Mouse (Mus musculus) gastrocnemius, adult 2 months (tissue): Measurements from ENCODE around the gene Olfr914. TPM values are rescaled to one million over a fixed set of nuclear protein-coding genes. Genes with fewer than 3 reads are reported as not detected.

Experiments
- DNase-seq: peaks from one replicate; pipeline ENCODE4 v3.0.0; 2022
- H3K27ac ChIP-seq: fragments of 200-600 bp; 2 replicates; pipeline ENCODE4 v1.8.1; 2022; ENCODE audit warnings: mild to moderate bottlenecking
- H3K4me3 ChIP-seq: fragments of 200-600 bp; 2 replicates; pipeline ENCODE4 v1.8.1; 2022; ENCODE audit warnings: mild to moderate bottlenecking, moderate library complexity
- CTCF ChIP-seq: fragments of 200-600 bp; IDR thresholded peaks from 2 replicates; pipeline ENCODE4 v1.8.1; 2022; ENCODE audit warnings: antibody characterized with exemption, mild to moderate bottlenecking, moderate library complexity
- intact Hi-C: fragments of 180-260 bp; cut with DNase I; formaldehyde crosslinking; loops from one replicate; pipeline ENCODE4 v1.15.1; 2025
- long read RNA-seq, 2 experiments: library from polyadenylated mRNA; stranded (forward); transcript quantifications; one replicate each; pipeline ENCODE4 v2.0.0; 2021
- total RNA-seq, 2 experiments: library from RNA; stranded (reverse); gene quantifications; 2 replicates each; pipeline ENCODE4 v1.2.3; 2021

Olfr914 gene
- not detected for total RNA-seq
- long read RNA-seq, experiment 1 = 0 reads
- long read RNA-seq, experiment 2 = 0 reads

DNA sequence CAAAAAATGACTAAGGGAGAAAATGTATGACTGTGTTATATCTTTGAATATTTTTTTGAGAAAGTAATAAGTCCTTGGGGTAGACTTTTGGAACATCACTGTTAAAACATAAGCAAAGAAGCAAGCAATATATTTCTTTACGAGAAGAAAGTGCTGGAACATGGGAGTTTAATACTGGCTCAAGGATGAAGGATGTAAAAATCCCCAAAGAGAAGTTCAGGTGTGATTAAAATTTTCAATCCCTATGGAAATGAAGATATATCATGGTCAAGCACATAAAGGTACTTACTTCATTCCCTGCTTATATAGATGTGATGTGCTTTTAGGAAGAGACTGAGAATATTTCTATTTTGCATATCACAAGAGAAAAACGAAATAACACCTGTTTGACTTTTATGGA is at the start of gene Olfr914:
Gene Olfr914, plus strand, starts transcription at position 301 of the 400 bp plus-strand sequence.
- H3K27ac ChIP-seq = no peak within 1 kb of the TSS
- H3K4me3 ChIP-seq = no peak within 1 kb of the TSS
- intact Hi-C loops = no loop called here
- no peak for TF ChIP-seq CTCF
- no peak for DNase-seq

DNA sequence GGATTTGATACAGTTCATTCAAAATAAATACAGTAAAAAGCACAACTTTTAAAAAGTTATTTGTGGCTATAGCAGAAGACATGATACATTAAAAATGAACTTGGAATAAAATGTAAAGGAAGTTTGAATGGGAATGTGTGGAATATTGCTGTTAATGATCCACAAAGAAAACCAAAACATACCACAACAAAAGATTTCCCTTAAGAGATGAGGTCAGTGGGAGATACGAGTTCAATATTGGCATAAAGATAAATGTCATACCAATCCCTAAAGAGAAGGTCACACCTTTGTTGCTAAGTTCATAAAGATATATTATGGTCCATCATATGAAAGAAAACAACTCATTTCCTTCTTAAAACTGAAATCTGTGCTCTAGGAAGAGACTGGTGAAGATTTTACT is 25.0 kb upstream of the Olfr914 start, which contains the start of gene Olfr912:
Gene Olfr912, plus strand, starts transcription at position 301 of the 400 bp plus-strand sequence.
- DNase-seq = no peak
- Histone ChIP-seq H3K27ac (no peak within 1 kb of the TSS), H3K4me3 (no peak within 1 kb of the TSS)
- intact Hi-C loops = no loop called here
- no peak for TF ChIP-seq CTCF

DNA sequence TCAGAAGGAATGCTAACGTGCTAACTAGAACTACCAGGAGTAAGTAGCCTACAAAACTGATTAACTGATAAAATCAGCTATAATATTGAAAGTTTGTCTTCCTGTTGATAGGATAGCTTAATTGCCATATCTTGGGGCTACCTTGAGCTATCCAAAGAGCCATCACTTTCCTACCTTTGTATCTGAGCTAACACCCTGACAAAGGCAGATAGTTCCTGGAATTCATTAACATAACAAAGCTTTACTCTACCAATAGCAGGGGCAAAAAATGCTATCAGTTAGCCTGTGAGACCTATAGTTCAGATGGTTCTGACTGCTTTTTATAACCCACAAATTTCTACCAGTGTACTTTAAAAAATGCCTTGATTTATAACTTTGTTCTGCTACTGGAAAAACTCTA is 13.8 kb upstream of the Olfr914 start:
- TF ChIP-seq CTCF = no peak
- no peak for DNase-seq
- H3K4me3 ChIP-seq = no peak overlapping the region
- intact Hi-C loops = no loop called here
- no peak overlapping the region for H3K27ac ChIP-seq

DNA sequence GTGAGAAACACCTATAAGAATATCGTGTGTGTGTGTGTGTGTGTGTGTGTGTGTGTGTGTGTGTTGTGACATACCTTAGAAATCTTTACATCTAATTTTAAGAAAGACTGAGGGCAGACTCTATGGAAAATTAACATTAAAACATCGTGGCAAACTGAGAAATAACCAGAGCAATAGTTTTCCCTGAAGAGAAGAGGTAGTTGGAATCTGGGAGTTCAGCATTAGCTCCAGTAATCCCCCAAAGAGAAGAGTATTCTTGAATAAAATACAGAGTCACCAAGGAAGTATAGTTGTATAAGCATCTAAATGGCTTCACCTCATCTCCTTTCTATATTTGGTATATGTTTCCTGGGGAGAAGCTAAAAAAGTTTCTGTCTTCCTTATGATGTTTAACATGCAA is 12.4 kb upstream of the Olfr914 start, which contains the start of gene Olfr913:
Gene Olfr913, plus strand, starts transcription at position 301 of the 400 bp plus-strand sequence.
- intact Hi-C loops = no loop called here

GRCm38 (mm10) chr9:38632406-38632805 is 27.5 kb downstream of the Olfr914 start:
- intact Hi-C loops = no loop called here

More for the DNA sequence above, 12.4 kb upstream of the Olfr914 start, which contains the start of gene Olfr913:
- Histone ChIP-seq H3K4me3 (no peak within 1 kb of the TSS), H3K27ac (no peak within 1 kb of the TSS)
- TF ChIP-seq CTCF = no peak
- no peak for DNase-seq

DNA sequence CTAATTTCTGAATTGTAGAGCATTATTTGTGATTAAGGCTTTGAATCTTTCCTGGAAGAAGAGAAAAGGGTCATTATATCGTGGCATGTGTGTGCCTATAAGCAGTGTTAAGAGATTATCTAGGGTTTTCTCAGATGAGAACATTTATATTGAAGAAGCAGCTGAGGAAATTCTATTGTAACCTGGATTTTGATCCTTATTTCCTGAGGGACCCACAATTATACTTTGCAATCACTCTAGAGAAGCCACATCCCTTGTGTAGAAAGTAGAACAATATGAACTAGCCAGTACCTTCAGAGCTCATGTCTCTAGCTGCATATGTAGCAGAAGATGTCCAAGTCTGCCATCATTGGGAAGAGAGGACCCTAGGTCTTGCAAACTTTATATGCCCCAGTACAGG is 54.9 kb downstream of the Olfr914 start, which contains the start of gene Olfr916:
Gene Olfr916, minus strand, starts transcription at position 101 of the 400 bp plus-strand sequence.
- H3K27ac ChIP-seq = no peak within 1 kb of the TSS
- no peak within 1 kb of the TSS for H3K4me3 ChIP-seq
- intact Hi-C loops = no loop called here
- DNase-seq = no peak
- TF ChIP-seq CTCF = no peak

More at GRCm38 (mm10) chr9:38632406-38632805, 27.5 kb downstream of the Olfr914 start:
- Histone ChIP-seq H3K4me3 (no peak overlapping the region), H3K27ac (no peak overlapping the region)
- DNase-seq = no peak
- TF ChIP-seq CTCF = no peak

Other genes starting within 250 kb of the Olfr914 start
- gene Olfr250, start 238.2 kb upstream of the Olfr914 start, total RNA-seq = not detected
- not detected for gene Olfr251, start 228.0 kb upstream of the Olfr914 start, total RNA-seq
- gene Olfr147, start 203.4 kb upstream of the Olfr914 start, total RNA-seq = not detected
- not detected for gene Olfr901, start 175.6 kb upstream of the Olfr914 start, total RNA-seq
- not detected for gene Olfr902, start 157.4 kb upstream of the Olfr914 start, total RNA-seq
- not detected for gene Olfr904, start 142.0 kb upstream of the Olfr914 start, total RNA-seq
- not detected for gene Olfr905, start 134.0 kb upstream of the Olfr914 start, total RNA-seq
- not detected for gene Olfr906, start 118.0 kb upstream of the Olfr914 start, total RNA-seq
- gene Olfr907, start 109.3 kb upstream of the Olfr914 start, total RNA-seq = not detected
- gene Olfr911-ps1, start 83.5 kb upstream of the Olfr914 start, total RNA-seq = not detected
- not detected for gene Olfr910, start 67.3 kb upstream of the Olfr914 start, total RNA-seq
- not detected for gene Olfr912, start 24.9 kb upstream of the Olfr914 start, total RNA-seq
- not detected for gene Olfr913, start 12.3 kb upstream of the Olfr914 start, total RNA-seq
- gene Olfr916, start 54.8 kb downstream of the Olfr914 start, total RNA-seq = not detected
- gene Olfr917, start 60.7 kb downstream of the Olfr914 start, total RNA-seq = not detected
- gene Olfr918, start 69.5 kb downstream of the Olfr914 start, total RNA-seq = not detected
- gene Olfr919, start 98.6 kb downstream of the Olfr914 start, total RNA-seq = not detected
- gene Vwa5a, start 113.2 kb downstream of the Olfr914 start, total RNA-seq = 10 to 100 TPM; 11.0 to 12.4 TPM
- gene Olfr920, start 147.2 kb downstream of the Olfr914 start, total RNA-seq = under 1 TPM in 1 of 2 experiments, not detected in 1; 0.06 TPM
- not detected for gene Olfr921, start 168.0 kb downstream of the Olfr914 start, total RNA-seq
- gene Olfr922, start 209.5 kb downstream of the Olfr914 start, total RNA-seq = not detected
- gene Olfr923, start 221.4 kb downstream of the Olfr914 start, total RNA-seq = not detected
- gene Olfr924, start 239.3 kb downstream of the Olfr914 start, total RNA-seq = not detected
- gene Olfr26, start 250.0 kb downstream of the Olfr914 start, total RNA-seq = not detected